Mouse (Mus musculus) ES-Bruce4 (cell line): ENCODE measurements around the gene Rcbtb2.

Experiments used
- CTCF ChIP-seq: IDR thresholded peaks from one replicate; pipeline ENCODE4 v1.8.1; 2011; ENCODE audit warnings: low read depth, low read length
- POLR2A ChIP-seq: IDR thresholded peaks from one replicate; pipeline ENCODE4 v1.8.1; 2011; ENCODE audit warnings: low read length; ENCODE audit not compliant: insufficient read depth

GRCm38 (mm10) chr14:73257348-73257747, 134.5 kb downstream of the Rcbtb2 start:
- no peak for TF ChIP-seq CTCF
- TF ChIP-seq POLR2A = no peak
